Mouse (Mus musculus): ENCODE results near the gene Adgrl1. TPM values are rescaled to one million over a fixed set of nuclear protein-coding genes. Genes with fewer than 3 reads are reported as not detected.

Adgrl1 gene
- polyA plus RNA-seq (2015; fragmentation: Nextera tagmentation; extraction: Ambion mirVana), result 7.8 and 14.3 TPM in 2 replicates

DNA sequence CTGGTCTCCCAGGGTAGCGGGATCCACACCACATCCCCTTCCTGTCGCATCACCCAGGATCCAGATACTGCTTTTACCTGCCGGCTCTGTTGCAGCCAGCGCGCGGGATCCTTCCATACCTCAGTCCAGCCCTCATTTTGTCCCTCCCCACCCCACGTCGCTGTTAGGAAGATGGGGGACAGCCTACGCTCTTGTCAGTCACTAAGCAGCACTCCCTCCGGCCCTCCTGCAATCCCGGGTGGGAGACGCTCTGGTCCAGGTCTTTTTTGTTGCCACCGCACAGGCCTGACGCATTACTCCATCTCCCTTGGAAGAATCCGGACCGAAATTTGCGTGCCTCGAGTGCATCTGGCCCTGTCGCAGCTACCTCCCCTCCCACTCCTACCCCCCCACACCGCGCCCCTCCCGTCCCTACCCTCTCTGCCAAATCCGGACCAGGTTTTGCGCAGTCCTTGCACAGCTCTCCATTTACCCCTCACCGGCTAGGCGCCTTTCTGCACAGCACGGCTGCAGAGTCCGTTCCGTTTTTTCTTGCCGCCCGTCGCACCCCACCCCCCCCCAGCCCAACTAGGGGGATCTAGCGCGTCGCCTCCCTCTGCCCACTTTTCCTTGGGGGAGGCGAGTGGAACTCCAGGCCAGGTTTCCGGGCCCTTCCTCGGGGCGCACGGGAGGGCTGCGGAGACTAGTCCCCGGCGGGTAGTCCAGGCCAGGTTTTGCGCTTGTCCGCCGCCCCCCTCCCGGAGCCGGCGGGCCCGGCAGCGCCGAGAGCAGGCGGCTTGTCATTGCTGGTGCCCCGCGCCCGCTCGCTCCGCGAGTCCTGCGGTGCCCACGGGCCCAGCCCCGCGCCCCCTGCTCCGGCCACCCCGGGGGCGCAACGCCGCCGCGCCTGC, at the start of gene Adgrl1:
Adgrl1 (plus strand) TSS at position 743 of the 890 bp plus-strand sequence.
- peak; percentile 89 for DNase-seq (ENCODE audit: low spot score)

- no peak for DNase-seq (ENCODE audit: low spot score)
Measured at GRCm38 (mm10) chr8:83852329-83852728, 47.6 kb upstream of the Adgrl1 start.

- no peak for DNase-seq (ENCODE audit: low spot score)
Measured at GRCm38 (mm10) chr8:83853323-83854050, 46.4 kb upstream of the Adgrl1 start.

GRCm38 (mm10) chr8:83856486-83857065, 43.3 kb upstream of the Adgrl1 start:
- DNase-seq (ENCODE audit: low spot score), result no peak

DNA sequence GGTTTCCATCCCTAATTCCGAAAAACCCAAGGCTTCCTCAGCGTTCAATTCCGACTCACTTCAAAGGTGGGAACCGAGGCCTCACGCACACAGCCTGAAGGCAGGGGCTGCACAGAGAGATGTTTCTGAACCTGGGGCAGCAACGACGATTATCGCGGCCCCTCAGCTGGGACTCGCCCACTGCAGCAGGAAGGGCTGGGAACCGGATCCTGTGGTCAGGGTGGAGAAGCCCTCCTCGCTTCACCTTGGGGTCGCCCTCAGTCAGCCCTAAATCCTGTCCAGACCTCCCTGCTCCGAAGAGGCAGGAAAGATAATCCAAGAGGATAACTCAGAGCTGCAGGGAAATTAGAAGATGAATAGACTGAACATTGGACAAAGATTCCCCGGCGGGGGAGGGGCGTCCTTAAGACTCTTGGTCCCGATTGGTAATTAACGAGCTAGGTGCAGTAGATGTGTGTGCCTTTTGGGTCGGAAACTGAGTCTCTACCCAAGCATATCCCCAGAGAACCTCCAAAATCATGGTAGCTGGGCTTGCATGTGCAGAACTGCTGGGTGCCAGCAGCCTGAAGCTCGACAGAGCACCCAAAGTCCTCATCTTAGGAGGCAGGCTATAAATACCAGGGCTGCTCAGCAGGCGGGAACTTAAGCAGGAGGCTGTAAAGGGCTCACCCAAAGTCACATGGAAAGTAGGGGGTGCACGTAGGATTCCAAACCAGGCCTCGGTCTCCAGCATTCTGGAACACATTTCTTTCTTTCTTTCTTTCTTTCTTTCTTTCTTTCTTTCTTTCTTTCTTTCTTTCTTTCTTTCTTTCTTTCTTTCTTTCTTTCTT, 37.3 kb upstream of the Adgrl1 start:
- DNase-seq (ENCODE audit: low spot score), result no peak

GRCm38 (mm10) chr8:83874881-83875655, 24.8 kb upstream of the Adgrl1 start:
- no peak for DNase-seq (ENCODE audit: low spot score)

GRCm38 (mm10) chr8:83875656-83876040, 24.3 kb upstream of the Adgrl1 start:
- DNase-seq (ENCODE audit: low spot score), result no peak

DNA sequence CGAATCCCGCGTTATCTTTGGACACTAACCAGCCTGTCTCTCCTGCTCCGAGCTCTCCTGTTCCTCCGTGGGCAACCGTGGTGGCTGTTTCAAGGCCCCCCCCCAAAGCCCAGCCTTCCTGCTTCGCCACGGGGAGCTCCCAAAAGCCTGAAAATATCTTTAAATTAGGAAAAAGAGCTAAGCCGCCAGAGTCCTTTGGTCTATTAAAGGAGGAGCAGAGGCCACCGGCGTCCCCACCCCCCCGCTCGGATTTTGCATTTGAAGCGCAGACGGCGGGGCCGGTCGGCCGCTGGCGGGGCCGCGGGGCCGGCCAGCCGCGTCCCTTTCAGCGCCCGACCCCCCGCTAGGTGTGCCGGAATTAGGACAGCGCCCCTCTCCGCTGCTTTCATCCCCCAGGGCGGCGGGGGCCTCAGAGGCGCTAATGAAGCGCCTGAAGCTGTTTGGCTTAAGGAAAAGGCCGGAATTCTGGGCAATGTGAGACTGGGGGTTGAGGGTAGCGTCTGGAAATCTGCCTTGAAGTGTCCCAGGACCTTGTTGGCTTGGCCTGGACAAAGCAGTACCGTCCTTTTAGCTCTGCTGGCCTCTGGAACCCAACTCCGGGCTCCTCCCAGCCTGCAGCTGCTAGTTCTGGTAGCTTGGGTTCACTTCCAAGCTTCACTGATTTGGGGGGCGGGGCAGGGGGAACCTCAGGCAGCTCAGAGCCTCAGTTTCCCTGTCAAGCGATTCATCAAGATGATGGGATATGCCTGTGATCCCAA, 23.6 kb upstream of the Adgrl1 start:
- no peak for DNase-seq (ENCODE audit: low spot score)

GRCm38 (mm10) chr8:83876838-83877223, 23.1 kb upstream of the Adgrl1 start:
- no peak for DNase-seq (ENCODE audit: low spot score)

DNA sequence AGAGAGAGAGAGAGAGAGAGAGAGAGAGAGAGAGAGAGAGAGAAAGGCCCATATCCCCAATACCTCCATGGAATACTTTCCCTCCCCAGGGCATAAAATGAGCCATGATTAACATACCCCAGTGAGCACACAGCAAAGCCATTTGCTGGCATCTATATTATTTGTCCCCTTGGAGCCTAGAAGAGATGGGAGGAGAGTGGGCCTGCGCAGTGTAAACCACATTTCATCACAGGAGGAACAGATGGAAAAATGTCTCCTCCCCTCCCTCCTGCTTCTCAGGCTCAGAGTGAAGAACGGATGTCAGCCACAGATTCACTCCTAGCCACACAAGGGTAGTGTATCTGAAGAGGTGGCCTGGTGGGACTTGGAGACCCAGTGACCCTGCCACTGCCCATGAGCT, 11.5 kb upstream of the Adgrl1 start:
- DNase-seq (ENCODE audit: low spot score), result no peak

- DNase-seq (ENCODE audit: low spot score), result no peak
Measured at GRCm38 (mm10) chr8:83892061-83892460, 7.8 kb upstream of the Adgrl1 start.

- DNase-seq (ENCODE audit: low spot score), result peak; percentile 75
Measured at GRCm38 (mm10) chr8:83893915-83894314, 6.0 kb upstream of the Adgrl1 start.

- DNase-seq (ENCODE audit: low spot score), result peak; percentile 59
Measured at GRCm38 (mm10) chr8:83895894-83896293, 4.0 kb upstream of the Adgrl1 start.

- no peak for DNase-seq (ENCODE audit: low spot score)
Measured at GRCm38 (mm10) chr8:83896461-83896860, 3.4 kb upstream of the Adgrl1 start.

DNA sequence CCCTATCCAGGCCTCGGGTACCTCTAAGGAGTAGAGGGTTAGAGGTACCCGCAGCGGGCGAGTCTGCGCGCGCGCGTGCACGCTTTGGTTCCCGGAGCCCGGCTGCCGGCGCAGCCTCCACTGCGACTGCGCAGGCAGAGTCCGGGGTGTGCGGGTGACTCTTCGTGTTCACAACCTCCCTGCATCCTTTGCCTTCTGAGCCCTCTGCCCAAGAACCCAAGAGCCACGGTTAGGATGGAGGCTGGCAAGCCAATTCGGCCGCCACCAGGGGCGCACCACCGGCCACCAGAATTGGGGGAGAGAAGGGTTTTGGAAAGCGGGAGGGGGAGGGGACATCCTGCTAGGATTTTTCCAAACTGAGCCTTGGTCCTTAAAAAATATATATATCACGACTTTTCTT, 2.7 kb upstream of the Adgrl1 start:
- DNase-seq (ENCODE audit: low spot score), result peak; percentile 54

DNA sequence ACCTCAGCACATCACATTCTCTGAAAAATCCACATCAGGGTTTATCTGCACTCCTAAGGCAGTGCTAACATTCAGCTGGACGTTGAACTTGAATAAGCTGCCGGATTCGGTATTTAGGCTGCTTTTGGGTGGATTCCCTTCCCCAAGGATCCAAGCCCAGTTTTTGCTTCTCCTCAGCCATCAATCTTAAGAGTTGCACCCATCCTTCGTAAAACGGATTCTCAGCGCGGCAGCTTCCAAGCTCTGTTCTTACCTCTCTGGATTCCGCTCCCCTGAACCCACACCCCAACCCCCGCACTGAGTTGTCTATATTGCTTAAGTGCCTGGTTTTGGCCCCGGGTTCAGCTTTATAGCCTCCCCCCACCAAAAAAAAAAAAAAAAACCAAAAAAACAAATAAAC, 1.4 kb upstream of the Adgrl1 start:
- DNase-seq (ENCODE audit: low spot score), result no peak

DNA sequence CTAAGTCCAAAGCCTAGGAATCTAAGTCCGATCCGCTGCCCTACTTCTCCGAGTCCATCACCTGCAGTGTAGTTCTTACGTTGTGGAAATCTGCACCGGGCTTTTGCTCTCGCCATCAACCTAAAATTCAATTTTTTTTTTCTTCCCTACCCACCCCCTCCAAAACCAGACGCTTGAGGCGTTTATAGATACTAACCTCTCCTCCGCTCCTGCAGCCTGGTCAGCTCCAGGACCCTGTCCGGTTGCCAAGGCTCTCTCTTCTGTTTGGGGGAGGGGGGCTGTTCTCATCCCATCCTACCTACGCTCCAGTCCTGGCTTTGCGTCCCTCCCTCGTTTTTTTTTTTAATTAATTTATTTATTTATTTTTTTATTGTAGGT, 931 bp upstream of the Adgrl1 start:
- DNase-seq (ENCODE audit: low spot score), result peak; percentile 71

DNA sequence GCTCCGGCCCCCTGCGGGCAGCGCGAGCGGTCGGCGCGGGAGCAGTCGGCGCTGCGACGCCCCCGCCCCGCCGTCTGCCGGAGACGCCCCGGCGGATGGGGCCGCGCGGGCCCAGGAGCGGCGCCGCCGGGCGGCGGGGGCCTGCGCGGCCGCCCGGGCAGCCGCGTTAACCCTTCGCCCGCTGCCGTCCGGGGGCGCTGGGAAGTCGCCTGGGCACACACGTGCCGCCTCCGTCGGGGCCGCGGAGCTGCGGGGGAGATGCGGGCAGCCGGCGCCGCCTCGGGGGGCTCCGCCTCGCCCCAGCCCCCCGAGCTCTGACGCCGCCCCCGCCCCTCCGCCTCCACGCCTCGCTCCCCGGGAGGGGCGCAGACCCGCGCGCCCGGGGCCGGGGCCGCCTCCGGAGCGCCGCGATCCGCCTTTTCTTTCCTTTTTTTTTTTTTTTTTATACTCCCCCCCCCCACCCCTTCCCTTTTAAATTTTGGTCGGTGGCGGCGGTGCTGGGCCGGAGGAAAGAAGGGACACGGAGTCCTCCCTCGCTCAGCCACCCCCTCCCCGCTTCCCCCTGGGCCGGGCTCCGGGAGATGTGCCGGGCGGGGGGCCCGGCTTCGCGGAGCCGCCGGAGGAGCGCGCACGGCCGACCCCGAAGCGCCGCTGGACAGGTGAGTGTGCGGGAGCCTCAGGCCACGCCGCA, 506 bp downstream of the Adgrl1 start:
- no peak for DNase-seq (ENCODE audit: low spot score)

DNA sequence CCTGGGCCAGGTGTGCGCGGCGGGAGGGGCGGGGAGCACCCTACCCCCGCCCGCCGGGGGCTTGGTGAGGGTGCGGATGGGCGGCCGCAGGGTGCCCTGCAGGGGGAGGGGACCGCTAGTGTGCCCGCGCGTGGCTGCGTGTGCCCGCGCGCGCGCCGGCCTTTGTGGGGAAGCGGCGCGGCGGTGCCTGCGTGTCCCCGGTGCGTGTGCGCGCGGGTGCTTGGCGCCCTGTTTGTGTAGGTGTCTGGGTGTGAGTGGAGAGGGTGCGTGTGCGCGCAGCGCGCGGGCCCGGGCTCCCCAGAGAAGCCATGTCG, 1.0 kb downstream of the Adgrl1 start:
- DNase-seq (ENCODE audit: low spot score), result peak; percentile 60
